Mouse (Mus musculus): ENCODE results near the gene Gm28047. TPM values are rescaled to one million over a fixed set of nuclear protein-coding genes. Genes with fewer than 3 reads are reported as not detected.
A peak's percentile ranks its signal among the peaks of the same experiment; 100 is the strongest.

The Gm28047 gene
- polyA plus RNA-seq, 1 experiment from 2014 or later = not detected

- peak overlapping the region; percentile 94 for H3K27ac ChIP-seq (ENCODE audit: low read length)
- peaks cover 6% of the 10 kb centered on the region; the same call in 1 of the 2 replicates for H3K36me3 ChIP-seq (ENCODE audit: control insufficient read depth, insufficient read depth, low read length)
- peak overlapping the region; percentile 70 for H3K4me3 ChIP-seq (ENCODE audit: low read depth, low read length)
- H3K4me2 ChIP-seq (ENCODE audit: low read length) = peak overlapping the region; percentile 81
- peak; percentile 94 for ATAC-seq
- H3K9me3 ChIP-seq (replicated peaks; ENCODE audit: control insufficient read depth, low read length, poor library complexity, severe bottlenecking) = no peaks in the 10 kb centered on the region
- 2% methylated on average over 34 of the region's 34 CpGs for WGBS
- peak overlapping the region; percentile 87 for H3K9ac ChIP-seq (ENCODE audit: low read depth, low read length)
- peaks cover 57% of the 10 kb centered on the region for H3K4me1 ChIP-seq (ENCODE audit: control insufficient read depth, insufficient read depth, low read length)
- no peaks in the 10 kb centered on the region for H3K27me3 ChIP-seq (ENCODE audit: control insufficient read depth, insufficient read depth, low read depth, low read length)
Observed at GRCm38 (mm10) chr15:102510590-102511284, 114.1 kb downstream of the Gm28047 start.

DNA sequence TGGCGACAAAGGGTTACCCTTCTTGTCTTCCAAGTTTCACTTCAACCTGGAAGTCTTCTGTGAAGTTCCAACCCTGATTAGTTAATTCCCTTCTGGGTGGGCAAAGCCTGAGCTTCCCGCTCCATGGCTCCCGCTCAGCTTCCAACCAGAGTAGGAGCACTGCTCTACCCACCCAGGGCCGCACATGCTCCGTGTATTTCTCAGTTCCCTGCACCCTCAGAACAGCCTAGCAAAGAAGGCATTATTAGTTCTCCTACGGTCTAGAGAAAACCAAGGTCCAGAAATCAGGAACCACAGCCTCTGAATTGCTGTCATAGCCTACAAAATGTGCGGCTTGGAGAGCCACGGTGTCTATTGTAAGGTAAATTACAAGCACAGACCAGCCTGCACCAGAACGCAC, 114.8 kb downstream of the Gm28047 start:
- peak overlapping the region; percentile 81 for H3K4me2 ChIP-seq (ENCODE audit: low read length)
- H3K9me3 ChIP-seq (replicated peaks; ENCODE audit: control insufficient read depth, low read length, poor library complexity, severe bottlenecking) = no peaks in the 10 kb centered on the region
- peak overlapping the region; percentile 87 for H3K9ac ChIP-seq (ENCODE audit: low read depth, low read length)
- H3K4me1 ChIP-seq (ENCODE audit: control insufficient read depth, insufficient read depth, low read length) = peaks cover 51% of the 10 kb centered on the region
- ATAC-seq = peak; percentile 82
- H3K4me3 ChIP-seq (ENCODE audit: low read depth, low read length) = peak overlapping the region; percentile 70
- 6% methylated on average over 9 of the region's 9 CpGs for WGBS
- H3K27ac ChIP-seq (ENCODE audit: low read length) = peak overlapping the region; percentile 94
- peaks cover 11% of the 10 kb centered on the region; the same call in 1 of the 2 replicates for H3K36me3 ChIP-seq (ENCODE audit: control insufficient read depth, insufficient read depth, low read length)
- H3K27me3 ChIP-seq (ENCODE audit: control insufficient read depth, insufficient read depth, low read depth, low read length) = no peaks in the 10 kb centered on the region

GRCm38 (mm10) chr15:102508336-102508735, 116.5 kb downstream of the Gm28047 start:
- no peak for ATAC-seq
- H3K36me3 ChIP-seq (ENCODE audit: control insufficient read depth, insufficient read depth, low read length) = peaks cover 24% of the 10 kb centered on the region
- H3K4me1 ChIP-seq (ENCODE audit: control insufficient read depth, insufficient read depth, low read length) = peaks cover 38% of the 10 kb centered on the region
- H3K27me3 ChIP-seq (ENCODE audit: control insufficient read depth, insufficient read depth, low read depth, low read length) = no peaks in the 10 kb centered on the region
- no peak overlapping the region for H3K9ac ChIP-seq (ENCODE audit: low read depth, low read length)
- no peak overlapping the region for H3K4me2 ChIP-seq (ENCODE audit: low read length)
- H3K4me3 ChIP-seq (ENCODE audit: low read depth, low read length) = no peak overlapping the region
- no peaks in the 10 kb centered on the region for H3K9me3 ChIP-seq (replicated peaks; ENCODE audit: control insufficient read depth, low read length, poor library complexity, severe bottlenecking)
- no peak overlapping the region for H3K27ac ChIP-seq (ENCODE audit: low read length)
- 85% methylated on average over 3 of the region's 3 CpGs for WGBS

DNA sequence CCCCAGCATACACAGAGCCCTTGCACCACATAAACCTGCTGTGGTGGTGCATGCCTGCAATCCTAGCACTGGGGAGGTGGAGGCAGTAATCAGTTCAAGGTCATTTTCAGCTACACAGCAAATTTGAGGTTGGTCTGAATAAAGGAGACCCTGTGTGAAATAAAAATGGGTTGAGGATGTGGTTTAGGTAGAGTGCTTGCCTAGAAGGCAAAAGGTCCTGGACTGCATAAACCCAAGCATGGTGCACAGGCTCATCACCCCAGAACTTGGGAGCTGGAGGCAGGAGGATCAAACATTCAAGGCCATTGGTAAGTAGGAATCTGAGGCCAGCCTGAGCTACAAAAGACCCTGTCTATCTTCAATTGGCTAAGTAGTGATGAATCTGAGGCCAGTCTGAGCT, 117.3 kb downstream of the Gm28047 start:
- H3K9ac ChIP-seq (ENCODE audit: low read depth, low read length) = no peak overlapping the region
- no peak overlapping the region for H3K4me3 ChIP-seq (ENCODE audit: low read depth, low read length)
- ATAC-seq = no peak
- peaks cover 24% of the 10 kb centered on the region for H3K36me3 ChIP-seq (ENCODE audit: control insufficient read depth, insufficient read depth, low read length)
- no peaks in the 10 kb centered on the region for H3K9me3 ChIP-seq (replicated peaks; ENCODE audit: control insufficient read depth, low read length, poor library complexity, severe bottlenecking)
- H3K4me1 ChIP-seq (ENCODE audit: control insufficient read depth, insufficient read depth, low read length) = peaks cover 33% of the 10 kb centered on the region
- H3K27ac ChIP-seq (ENCODE audit: low read length) = no peak overlapping the region
- H3K27me3 ChIP-seq (ENCODE audit: control insufficient read depth, insufficient read depth, low read depth, low read length) = no peaks in the 10 kb centered on the region
- H3K4me2 ChIP-seq (ENCODE audit: low read length) = no peak overlapping the region

DNA sequence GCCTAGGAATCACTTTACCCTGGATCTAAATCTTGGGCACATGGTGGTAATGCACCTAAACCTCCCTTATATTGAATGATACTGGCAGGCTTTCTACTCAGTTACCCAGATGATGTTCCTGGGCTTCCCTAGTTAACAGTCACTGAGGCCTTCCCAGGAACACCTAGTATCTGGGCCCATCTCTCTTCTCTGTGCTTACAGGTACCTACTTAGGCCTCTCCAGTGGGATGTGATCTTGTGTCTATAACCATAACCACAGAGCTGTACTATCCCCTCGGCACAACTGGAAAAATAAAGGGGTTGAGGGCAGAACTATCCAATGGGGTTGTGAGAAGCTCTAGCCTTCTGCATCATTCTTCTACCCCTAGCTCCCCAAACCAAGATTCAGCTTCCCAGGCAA, 118.0 kb downstream of the Gm28047 start:
- H3K4me1 ChIP-seq (ENCODE audit: control insufficient read depth, insufficient read depth, low read length) = peaks cover 26% of the 10 kb centered on the region
- H3K9ac ChIP-seq (ENCODE audit: low read depth, low read length) = no peak overlapping the region
- H3K36me3 ChIP-seq (ENCODE audit: control insufficient read depth, insufficient read depth, low read length) = peaks cover 31% of the 10 kb centered on the region
- no peak overlapping the region for H3K4me3 ChIP-seq (ENCODE audit: low read depth, low read length)
- H3K27me3 ChIP-seq (ENCODE audit: control insufficient read depth, insufficient read depth, low read depth, low read length) = no peaks in the 10 kb centered on the region
- no peak overlapping the region for H3K27ac ChIP-seq (ENCODE audit: low read length)
- 95% methylated on average over 1 of the region's 1 CpGs for WGBS
- ATAC-seq = no peak
- no peaks in the 10 kb centered on the region for H3K9me3 ChIP-seq (replicated peaks; ENCODE audit: control insufficient read depth, low read length, poor library complexity, severe bottlenecking)
- no peak overlapping the region for H3K4me2 ChIP-seq (ENCODE audit: low read length)

DNA sequence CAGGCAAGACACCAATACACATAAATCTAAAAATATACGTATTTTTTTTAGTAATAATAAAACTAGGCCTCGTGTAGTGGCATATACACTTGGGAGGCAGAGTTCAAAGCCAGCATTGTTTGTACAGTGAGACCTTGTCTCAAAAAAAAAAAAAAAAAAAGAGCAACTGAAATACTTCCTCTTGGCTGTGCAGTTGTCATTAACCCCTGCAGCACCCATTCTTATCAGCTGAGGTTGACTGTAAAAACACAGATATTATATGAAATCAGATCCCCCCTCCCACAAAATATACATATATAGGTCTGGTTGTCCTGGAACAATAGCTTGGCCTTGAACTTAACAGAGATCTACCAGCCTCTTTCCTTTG, 118.4 kb downstream of the Gm28047 start:
- Histone ChIP-seq H3K9me3 (replicated peaks; ENCODE audit: control insufficient read depth, low read length, poor library complexity, severe bottlenecking) (no peaks in the 10 kb centered on the region), H3K4me1 (ENCODE audit: control insufficient read depth, insufficient read depth, low read length) (peaks cover 22% of the 10 kb centered on the region), H3K4me3 (ENCODE audit: low read depth, low read length) (no peak overlapping the region), H3K36me3 (ENCODE audit: control insufficient read depth, insufficient read depth, low read length) (peaks cover 34% of the 10 kb centered on the region), H3K4me2 (ENCODE audit: low read length) (no peak overlapping the region), H3K9ac (ENCODE audit: low read depth, low read length) (no peak overlapping the region), H3K27me3 (ENCODE audit: control insufficient read depth, insufficient read depth, low read depth, low read length) (no peaks in the 10 kb centered on the region), H3K27ac (ENCODE audit: low read length) (no peak overlapping the region)
- ATAC-seq = no peak
- 73% methylated on average over 2 of the region's 2 CpGs for WGBS

DNA sequence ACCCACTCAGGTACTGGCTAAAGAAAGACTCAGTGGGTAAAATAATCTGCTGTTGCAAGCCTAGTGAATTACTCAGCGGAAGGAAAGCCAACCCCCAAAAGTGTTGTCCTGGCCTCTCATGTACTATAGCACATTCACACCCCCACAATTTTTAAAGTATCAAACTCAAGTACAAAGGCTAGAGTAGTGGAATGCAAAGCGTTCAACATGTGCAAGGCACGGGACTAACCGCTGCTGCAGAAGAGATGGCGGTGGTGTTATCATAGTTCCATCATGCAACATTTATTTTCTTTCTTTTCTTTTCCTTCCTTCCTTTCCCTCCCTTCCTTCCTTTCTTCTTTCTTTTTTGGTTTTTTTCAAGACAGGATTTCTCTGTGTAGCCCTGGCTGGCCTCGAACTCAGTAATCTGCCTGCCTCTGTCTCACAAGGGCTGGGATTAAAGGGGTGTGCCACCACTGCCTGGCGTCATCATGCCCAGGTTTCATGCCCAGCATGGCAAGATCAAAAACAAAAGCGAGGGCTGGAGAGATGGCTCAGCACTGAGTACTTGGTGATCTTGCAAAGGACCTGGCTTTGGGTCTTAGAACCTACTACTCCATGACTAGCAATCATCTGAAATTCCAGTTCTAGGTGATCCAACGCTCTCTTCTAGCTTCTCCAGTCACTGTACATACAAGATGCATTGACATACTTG, 119.0 kb downstream of the Gm28047 start:
- Histone ChIP-seq H3K9ac (ENCODE audit: low read depth, low read length) (no peak overlapping the region), H3K36me3 (ENCODE audit: control insufficient read depth, insufficient read depth, low read length) (peaks cover 39% of the 10 kb centered on the region), H3K27me3 (ENCODE audit: control insufficient read depth, insufficient read depth, low read depth, low read length) (no peaks in the 10 kb centered on the region), H3K9me3 (replicated peaks; ENCODE audit: control insufficient read depth, low read length, poor library complexity, severe bottlenecking) (no peaks in the 10 kb centered on the region), H3K27ac (ENCODE audit: low read length) (no peak overlapping the region), H3K4me1 (ENCODE audit: control insufficient read depth, insufficient read depth, low read length) (peaks cover 17% of the 10 kb centered on the region), H3K4me2 (ENCODE audit: low read length) (no peak overlapping the region), H3K4me3 (ENCODE audit: low read depth, low read length) (no peak overlapping the region)
- no peak for ATAC-seq
- WGBS = 91% methylated on average over 9 of the region's 9 CpGs

DNA sequence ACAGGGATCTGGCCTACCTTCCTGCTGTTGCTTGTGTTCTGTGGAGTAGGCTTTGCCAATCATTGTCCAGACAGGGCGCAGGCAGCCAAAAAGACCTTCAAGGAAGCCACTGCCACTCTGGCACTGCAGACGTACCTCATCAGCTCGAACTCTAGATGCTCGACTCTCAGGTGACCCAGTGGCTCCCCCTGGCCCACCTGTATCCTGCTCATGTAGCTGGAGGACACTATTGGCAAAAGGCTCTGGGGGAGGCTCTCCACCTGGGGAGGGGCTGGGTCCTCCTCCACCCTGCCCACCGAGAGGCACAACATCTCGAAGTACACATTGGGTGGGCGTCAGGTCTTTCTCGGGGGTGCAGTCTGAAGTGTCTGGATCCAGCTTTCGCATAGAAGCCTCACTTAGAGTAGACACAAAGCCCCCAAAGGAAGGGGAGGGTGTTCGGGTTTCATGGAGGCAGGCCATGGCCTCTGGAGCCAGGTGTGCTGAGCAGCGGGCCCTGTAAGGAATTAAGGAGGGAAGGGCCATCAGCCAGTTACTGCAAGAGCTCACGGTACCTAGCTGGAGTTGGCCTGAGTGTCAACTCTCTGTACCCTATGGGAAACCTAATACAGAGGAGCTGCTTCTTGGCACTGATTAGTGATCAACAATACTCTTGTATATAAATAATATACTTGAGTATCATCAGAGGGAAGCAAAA, 119.6 kb downstream of the Gm28047 start:
- H3K4me3 ChIP-seq (ENCODE audit: low read depth, low read length) = no peak overlapping the region
- no peak for ATAC-seq
- no peaks in the 10 kb centered on the region for H3K9me3 ChIP-seq (replicated peaks; ENCODE audit: control insufficient read depth, low read length, poor library complexity, severe bottlenecking)
- H3K4me2 ChIP-seq (ENCODE audit: low read length) = no peak overlapping the region
- peaks cover 14% of the 10 kb centered on the region for H3K4me1 ChIP-seq (ENCODE audit: control insufficient read depth, insufficient read depth, low read length)
- no peak overlapping the region for H3K9ac ChIP-seq (ENCODE audit: low read depth, low read length)
- 76% methylated on average over 12 of the region's 12 CpGs for WGBS
- H3K27me3 ChIP-seq (ENCODE audit: control insufficient read depth, insufficient read depth, low read depth, low read length) = no peaks in the 10 kb centered on the region
- H3K27ac ChIP-seq (ENCODE audit: low read length) = no peak overlapping the region
- H3K36me3 ChIP-seq (ENCODE audit: control insufficient read depth, insufficient read depth, low read length) = peaks cover 45% of the 10 kb centered on the region
